ENCODE assay signal across 19 mouse cellular contexts in the genomic region with DNA sequence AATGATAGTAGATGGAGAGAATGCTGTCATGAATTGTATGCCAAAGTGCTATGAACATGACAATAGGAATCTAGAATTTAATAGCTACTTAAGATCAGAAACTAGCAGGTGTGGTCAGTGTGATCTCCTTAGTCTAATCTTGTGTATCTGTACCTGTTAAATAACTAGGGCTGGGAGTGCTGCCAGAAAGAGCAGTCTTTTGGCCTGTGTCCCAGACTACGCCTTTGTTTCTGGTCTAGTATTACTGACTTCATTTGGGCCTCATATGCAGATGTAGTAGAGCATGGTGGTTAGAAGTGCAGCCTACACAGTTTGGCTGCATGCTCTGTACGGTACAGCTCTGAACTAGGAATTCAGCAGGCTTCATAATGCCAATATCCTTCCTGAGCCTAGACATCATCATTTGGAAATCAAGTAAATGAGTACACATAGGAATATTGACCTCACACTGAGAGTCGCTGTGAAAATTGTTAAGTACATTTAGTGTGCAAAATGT.
DNase-seq lines count a peak whose midpoint lies in the region; ATAC-seq and TF ChIP-seq lines count a peak whose summit lies in the region.
"Had no signal": no experiment of that assay in that cellular context is flagged by ENCODE, and none has a peak within 500 bp of the region (broad histone marks: within the 10 kb centered on the region; RNA-seq: fewer than 3 reads in every experiment).

No protein-coding gene starts in this region.

- TF ChIP-seq POLR2A in kidney, adult 2 months (IDR thresholded peaks at IDR 0.05; ENCODE audit: low read depth, low read length), result no peak
- TF ChIP-seq POLR2A in thymus, adult 2 months (IDR thresholded peaks at IDR 0.05; ENCODE audit: control insufficient read depth, extremely low read depth, insufficient read depth, low read length, poor library complexity), result no peak

- H3K9ac ChIP-seq in kidney, embryonic 16.5 days (replicated peaks; ENCODE audit: low read length), result no peak overlapping the region
- no peak overlapping the region for H3K9ac ChIP-seq in forebrain, embryonic 16.5 days (replicated peaks; ENCODE audit: low read depth, low read length)
- H3K9ac ChIP-seq: heart, embryonic 12.5 days; hindbrain, embryonic 12.5 days; limb, embryonic 15.5 days; midbrain, embryonic 12.5 days; neural tube, embryonic 12.5 days had no signal

- 46% methylated on average over 3 of the region's 3 CpGs for WGBS in kidney, adult 2 months
- WGBS in kidney, embryonic 16.5 days, result 75% methylated on average over 3 of the region's 3 CpGs
- WGBS in forebrain, embryonic 16.5 days, result 47% methylated on average over 3 of the region's 3 CpGs
- 92% methylated on average over 3 of the region's 3 CpGs for WGBS in thymus, adult 2 months

- H3K4me2 ChIP-seq in kidney, embryonic 16.5 days (replicated peaks; ENCODE audit: low read depth, low read length), result no peak overlapping the region
- no peak overlapping the region for H3K4me2 ChIP-seq in forebrain, embryonic 16.5 days (ENCODE audit: low read length)
- H3K4me2 ChIP-seq: heart, embryonic 12.5 days; hindbrain, embryonic 12.5 days; limb, embryonic 15.5 days; midbrain, embryonic 12.5 days; neural tube, embryonic 12.5 days had no signal

- TF ChIP-seq CTCF in kidney, adult 2 months (conservative IDR thresholded peaks at IDR 0.05; ENCODE audit: insufficient read depth, insufficient read length, low read depth, low read length), result no peak
- no peak for TF ChIP-seq CTCF in thymus, adult 2 months (IDR thresholded peaks at IDR 0.05; ENCODE audit: borderline replicate concordance, control insufficient read depth, extremely low read depth, insufficient read depth, low read length, poor library complexity)

- no peaks in the 10 kb centered on the region for H3K36me3 ChIP-seq in kidney, adult 2 months (ENCODE audit: control insufficient read depth, insufficient read depth, low read length)
- H3K36me3 ChIP-seq in kidney, embryonic 16.5 days (ENCODE audit: insufficient read depth, low read length), result no peaks in the 10 kb centered on the region
- H3K36me3 ChIP-seq in forebrain, embryonic 16.5 days (ENCODE audit: control insufficient read depth, insufficient read depth), result no peaks in the 10 kb centered on the region
- no peaks in the 10 kb centered on the region for H3K36me3 ChIP-seq in thymus, adult 2 months (ENCODE audit: control insufficient read depth, insufficient read depth, low read length)
- H3K36me3 ChIP-seq: heart, embryonic 12.5 days; hindbrain, embryonic 12.5 days; limb, embryonic 15.5 days; midbrain, embryonic 12.5 days; neural tube, embryonic 12.5 days had no signal

- H3K4me1 ChIP-seq in kidney, adult 2 months (ENCODE audit: control insufficient read depth, insufficient read depth, low read length), result no peaks in the 10 kb centered on the region
- no peaks in the 10 kb centered on the region for H3K4me1 ChIP-seq in kidney, embryonic 16.5 days (ENCODE audit: insufficient read depth, low read length)
- no peaks in the 10 kb centered on the region for H3K4me1 ChIP-seq in forebrain, embryonic 16.5 days (replicated peaks; ENCODE audit: control insufficient read depth, insufficient read depth, low read length)
- no peaks in the 10 kb centered on the region for H3K4me1 ChIP-seq in thymus, adult 2 months (replicated peaks; ENCODE audit: control insufficient read depth, insufficient read depth, low read length)
- H3K4me1 ChIP-seq: heart, embryonic 12.5 days; hindbrain, embryonic 12.5 days; limb, embryonic 15.5 days; midbrain, embryonic 12.5 days; neural tube, embryonic 12.5 days had no signal

- H3K4me3 ChIP-seq in kidney, adult 2 months (ENCODE audit: insufficient read depth, low read depth, low read length), result no peak overlapping the region
- H3K4me3 ChIP-seq in kidney, embryonic 16.5 days (ENCODE audit: low read length), result no peak overlapping the region
- H3K4me3 ChIP-seq in forebrain, embryonic 16.5 days (replicated peaks; ENCODE audit: low read length), result no peak overlapping the region
- no peak overlapping the region for H3K4me3 ChIP-seq in thymus, adult 2 months (ENCODE audit: control insufficient read depth, insufficient read depth, low read length)
- H3K4me3 ChIP-seq: heart, embryonic 12.5 days; hindbrain, embryonic 12.5 days; limb, embryonic 15.5 days; midbrain, embryonic 12.5 days; neural tube, embryonic 12.5 days had no signal

- no peak overlapping the region for H3K27ac ChIP-seq in kidney, adult 2 months (ENCODE audit: insufficient read depth, low read depth, low read length)
- H3K27ac ChIP-seq in kidney, embryonic 16.5 days (ENCODE audit: low read length), result no peak overlapping the region
- no peak overlapping the region for H3K27ac ChIP-seq in forebrain, embryonic 16.5 days (ENCODE audit: low read length)
- H3K27ac ChIP-seq in thymus, adult 2 months (ENCODE audit: control insufficient read depth, insufficient read depth, low read length), result no peak overlapping the region
- H3K27ac ChIP-seq: hindbrain, embryonic 12.5 days; kidney, postnatal 0 days; limb, embryonic 15.5 days; midbrain, embryonic 12.5 days; neural tube, embryonic 12.5 days had no signal

- no peaks in the 10 kb centered on the region for H3K9me3 ChIP-seq in kidney, embryonic 16.5 days (ENCODE audit: low read length)
- H3K9me3 ChIP-seq in forebrain, embryonic 16.5 days (ENCODE audit: control insufficient read depth, low read length), result no peaks in the 10 kb centered on the region
- H3K9me3 ChIP-seq: heart, embryonic 12.5 days; hindbrain, embryonic 12.5 days; limb, embryonic 15.5 days; midbrain, embryonic 12.5 days; neural tube, embryonic 12.5 days had no signal

- DNase-seq in adrenal gland, adult (ENCODE audit: inconsistent age in 2 of 2, low spot score in 1 of 2), result peak; percentile 3 to 26
- DNase-seq in adrenal gland, postnatal 4 days (ENCODE audit: low spot score in 2 of 2), result no peak
- DNase-seq in kidney, adult 2 months, result peak; percentile 48
- peak; percentile 23 for DNase-seq in cerebellum, adult 11-12 months
- DNase-seq in thymus, adult 2 months, result no peak
- no peak for DNase-seq in natural killer cell, adult 2 months (ENCODE audit: low spot score in 2 of 2)
- DNase-seq: embryo, embryonic 11 days; gastrocnemius, postnatal 36 days; layer of hippocampus, postnatal 36 days; lung, postnatal 14 days; thymus, adult 18-20 months had no signal

- no peak for ATAC-seq in kidney, embryonic 16.5 days (ENCODE audit: low FRiP score, low TSS enrichment)
- peak; percentile 38; the same call in 1 of the 2 replicates for ATAC-seq in forebrain, embryonic 16.5 days

- H3K27me3 ChIP-seq in kidney, adult 2 months (replicated peaks; ENCODE audit: control insufficient read depth, insufficient read depth, low read length), result no peaks in the 10 kb centered on the region
- H3K27me3 ChIP-seq in kidney, embryonic 16.5 days (ENCODE audit: insufficient read depth, low read length), result no peaks in the 10 kb centered on the region
- H3K27me3 ChIP-seq in forebrain, embryonic 16.5 days (replicated peaks; ENCODE audit: control insufficient read depth, insufficient read depth, low read length), result no peaks in the 10 kb centered on the region
- H3K27me3 ChIP-seq in thymus, adult 2 months (ENCODE audit: control insufficient read depth, insufficient read depth, low read length), result no peaks in the 10 kb centered on the region
- H3K27me3 ChIP-seq: heart, embryonic 12.5 days; hindbrain, embryonic 12.5 days; limb, embryonic 15.5 days; midbrain, embryonic 12.5 days; neural tube, embryonic 12.5 days had no signal

Comparison
In these comparisons a context has a peak if more than half of its experiments do, and no peak if none do; other contexts are left out.
1. DNase-seq: peak in adrenal gland, adult (2 of 2), kidney, adult 2 months (single experiment) and cerebellum, adult 11-12 months (single experiment); none in adrenal gland, postnatal 4 days (0 of 2), thymus, adult 2 months (single experiment) and natural killer cell, adult 2 months (0 of 2).